Comparison of ENCODE assay signal across 23 mouse cellular contexts in the genomic region with DNA sequence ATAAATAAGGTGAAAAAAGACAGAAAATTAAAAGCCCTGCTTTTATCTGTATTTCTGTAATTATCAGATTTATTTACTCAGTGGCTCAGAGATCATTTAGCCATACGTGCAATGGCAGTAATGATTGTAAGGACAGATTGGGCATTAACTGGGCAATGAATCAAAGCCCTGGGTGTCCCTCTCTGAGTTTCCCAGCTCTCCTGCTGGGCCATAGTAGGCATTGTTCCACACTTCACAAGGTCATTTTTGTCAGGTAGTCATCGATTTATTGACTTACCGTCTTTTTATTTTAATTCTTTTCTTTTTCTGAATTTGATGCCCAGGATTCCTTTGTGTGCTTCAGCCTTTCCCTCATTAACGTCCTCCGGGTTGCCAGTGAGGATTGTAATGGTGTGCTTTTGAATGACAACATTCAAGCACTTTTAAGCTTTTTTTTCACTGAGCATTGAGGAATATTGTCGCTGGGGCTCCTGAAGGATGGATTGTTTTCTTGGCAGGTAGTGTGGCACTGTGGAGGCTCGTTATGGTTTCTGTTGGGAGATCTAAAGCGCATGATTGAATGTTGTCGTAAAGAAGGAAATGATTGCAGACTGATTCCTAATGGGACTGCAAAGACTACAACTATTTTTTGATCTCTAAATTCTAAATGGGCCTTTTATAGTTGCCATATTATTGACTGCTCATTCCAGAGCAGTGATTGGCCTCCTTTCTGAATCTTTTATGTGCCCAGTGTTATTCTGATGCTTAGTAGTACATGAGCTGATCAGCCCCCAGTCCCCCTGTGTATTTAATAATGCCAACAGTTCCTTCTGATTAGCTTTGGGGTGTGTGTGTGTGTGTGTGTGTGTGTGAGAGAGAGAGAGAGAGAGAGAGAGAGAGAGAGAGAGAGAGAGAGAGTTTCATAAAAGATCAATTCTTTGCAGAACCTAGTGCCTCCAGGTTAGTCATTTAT.
A peak's percentile ranks its signal among the peaks of the same experiment; 100 is the strongest.
DNase-seq lines count a peak whose midpoint lies in the region; ATAC-seq lines count a peak whose summit lies in the region.
"Had no signal": no experiment of that assay in that cellular context is flagged by ENCODE, and none has a peak within 500 bp of the region (broad histone marks: within the 10 kb centered on the region; RNA-seq: fewer than 3 reads in every experiment).

No protein-coding gene starts in this region.

- H3K4me2 ChIP-seq in forebrain, embryonic 15.5 days (replicated peaks), result no peak overlapping the region
- H3K4me2 ChIP-seq in neural tube, embryonic 14.5 days (ENCODE audit: low read depth, low read length), result no peak overlapping the region
- H3K4me2 ChIP-seq in kidney, embryonic 15.5 days, result no peak overlapping the region
- H3K4me2 ChIP-seq: embryonic facial prominence, embryonic 13.5 days; heart, embryonic 15.5 days; limb, embryonic 12.5 days; liver, embryonic 11.5 days had no signal

- 0 out of 2 replicates have a peak overlapping the region, but pooled peaks have one; percentile 7 for H3K27ac ChIP-seq in forebrain, embryonic 15.5 days (replicated peaks)
- no peak overlapping the region; the same call in 1 of the 2 replicates for H3K27ac ChIP-seq in neural tube, embryonic 14.5 days (ENCODE audit: low read depth, low read length)
- H3K27ac ChIP-seq in kidney, embryonic 15.5 days, result no peak overlapping the region
- H3K27ac ChIP-seq: embryonic facial prominence, embryonic 13.5 days; gastrocnemius, adult 2 months; heart, embryonic 15.5 days; limb, embryonic 12.5 days had no signal

- H3K4me1 ChIP-seq in forebrain, embryonic 15.5 days, result peaks cover 17% of the 10 kb centered on the region
- H3K4me1 ChIP-seq in neural tube, embryonic 14.5 days (ENCODE audit: control insufficient read depth, insufficient read depth, low read length), result no peaks in the 10 kb centered on the region
- no peaks in the 10 kb centered on the region for H3K4me1 ChIP-seq in kidney, embryonic 15.5 days
- H3K4me1 ChIP-seq: embryonic facial prominence, embryonic 13.5 days; heart, embryonic 15.5 days; limb, embryonic 12.5 days had no signal

- no peak overlapping the region for H3K9ac ChIP-seq in forebrain, embryonic 15.5 days (replicated peaks)
- H3K9ac ChIP-seq in neural tube, embryonic 14.5 days (replicated peaks; ENCODE audit: low read depth, low read length), result no peak overlapping the region
- no peak overlapping the region for H3K9ac ChIP-seq in kidney, embryonic 15.5 days
- H3K9ac ChIP-seq: embryonic facial prominence, embryonic 13.5 days; heart, embryonic 15.5 days; limb, embryonic 12.5 days; liver, postnatal 0 days had no signal

- no peaks in the 10 kb centered on the region for H3K27me3 ChIP-seq in forebrain, embryonic 15.5 days
- no peaks in the 10 kb centered on the region for H3K27me3 ChIP-seq in neural tube, embryonic 14.5 days (ENCODE audit: control insufficient read depth, insufficient read depth, low read length)
- H3K27me3 ChIP-seq in kidney, embryonic 15.5 days, result no peaks in the 10 kb centered on the region
- H3K27me3 ChIP-seq: embryonic facial prominence, embryonic 13.5 days; heart, embryonic 15.5 days; limb, embryonic 12.5 days had no signal

- no peak overlapping the region for H3K4me3 ChIP-seq in forebrain, embryonic 15.5 days
- H3K4me3 ChIP-seq in neural tube, embryonic 14.5 days (ENCODE audit: low read depth, low read length), result no peak overlapping the region
- no peak overlapping the region for H3K4me3 ChIP-seq in kidney, embryonic 15.5 days (replicated peaks)
- H3K4me3 ChIP-seq: embryonic facial prominence, embryonic 13.5 days; erythroblast, embryonic 14.5 days; gastrocnemius, adult 2 months; heart, embryonic 15.5 days; limb, embryonic 12.5 days had no signal

- H3K36me3 ChIP-seq in forebrain, embryonic 15.5 days, result no peaks in the 10 kb centered on the region
- H3K36me3 ChIP-seq in neural tube, embryonic 14.5 days (ENCODE audit: control insufficient read depth, insufficient read depth, low read length), result no peaks in the 10 kb centered on the region
- no peaks in the 10 kb centered on the region for H3K36me3 ChIP-seq in kidney, embryonic 15.5 days
- H3K36me3 ChIP-seq: embryonic facial prominence, embryonic 13.5 days; heart, embryonic 15.5 days; limb, embryonic 12.5 days had no signal

- no peaks in the 10 kb centered on the region for H3K9me3 ChIP-seq in forebrain, embryonic 15.5 days
- H3K9me3 ChIP-seq in neural tube, embryonic 14.5 days (ENCODE audit: control insufficient read depth, low read length), result no peaks in the 10 kb centered on the region
- no peaks in the 10 kb centered on the region for H3K9me3 ChIP-seq in kidney, embryonic 15.5 days (replicated peaks)
- H3K9me3 ChIP-seq: embryonic facial prominence, embryonic 13.5 days; heart, embryonic 15.5 days; limb, embryonic 12.5 days had no signal

- intact Hi-C loops in left cerebral cortex, postnatal 4 days (cut with DNase I), result no loop called here
- intact Hi-C loops in left cerebral cortex, postnatal 25 days (cut with DNase I), result no loop called here

- peak; percentile 69 for ATAC-seq in forebrain, embryonic 15.5 days (replicated peaks)
- ATAC-seq in neural tube, embryonic 14.5 days (ENCODE audit: low read depth), result peak; percentile 79
- no peak for ATAC-seq in kidney, embryonic 15.5 days (replicated peaks; ENCODE audit: low FRiP score)
- ATAC-seq: liver, postnatal 0 days; lung, postnatal 0 days had no signal

- 9% methylated on average over 9 of the region's 9 CpGs for WGBS in forebrain, embryonic 15.5 days
- 36% methylated on average over 9 of the region's 9 CpGs for WGBS in neural tube, embryonic 14.5 days
- 68% methylated on average over 9 of the region's 9 CpGs for WGBS in kidney, embryonic 15.5 days

- peak; percentile 15 to 52 for DNase-seq in cerebellum, postnatal 14 days
- no peak for DNase-seq in cerebellum, adult 8-10 months
- DNase-seq in left cerebral cortex, postnatal 4 days, result peak; percentile 12
- no peak for DNase-seq in left cerebral cortex, postnatal 25 days (ENCODE audit: low spot score in 2 of 2)
- no peak for DNase-seq in ovary, adult 18-20 months (ENCODE audit: low spot score)
- DNase-seq: adrenal gland, postnatal 25 days; cerebellum, adult 11-12 months; cerebellum, postnatal 36 days; embryo, embryonic 11 days; gastrocnemius, adult 2 months; heart, postnatal 4 days; kidney, adult 2 months; kidney, postnatal 10 days; liver, postnatal 0 days had no signal

Comparison
In these comparisons a context has a peak if more than half of its experiments do, and no peak if none do; other contexts are left out.
1. DNase-seq: peak in cerebellum, postnatal 14 days (2 of 2) and left cerebral cortex, postnatal 4 days (single experiment); none in cerebellum, adult 8-10 months (single experiment), left cerebral cortex, postnatal 25 days (0 of 2) and ovary, adult 18-20 months (single experiment).